Mouse (Mus musculus): Measurements from ENCODE around the gene Hmgb1.

Hmgb1 gene

GRCm38 (mm10) chr5:149203796-149204375 lies 19.6 kb upstream of the Hmgb1 start:
- TF ChIP-seq POU5F1 (IDR thresholded peaks at IDR 0.05; ENCODE audit: borderline replicate concordance, low read length) = no peak; the same call in 1 of the 2 replicates
- TF ChIP-seq NANOG (IDR thresholded peaks at IDR 0.05; ENCODE audit: borderline replicate concordance, low read length) = peak; percentile 96
- Histone ChIP-seq H3K36me3 (ENCODE audit: insufficient read depth, low read length) (peaks cover 95% of the 10 kb centered on the region), H3K27me3 (ENCODE audit: insufficient read depth, low read length) (no peaks in the 10 kb centered on the region), H3K4me1 (replicated peaks; ENCODE audit: low read depth, low read length) (peaks cover 71% of the 10 kb centered on the region), H3K4me3 (replicated peaks; ENCODE audit: low read length) (0 out of 2 replicates have a peak overlapping the region, but pooled peaks have one; percentile 3), H3K9me3 (ENCODE audit: low read length) (no peaks in the 10 kb centered on the region)

- peaks cover 95% of the 10 kb centered on the region for H3K36me3 ChIP-seq (ENCODE audit: insufficient read depth, low read length)
- TF ChIP-seq CTCF (conservative IDR thresholded peaks at IDR 0.05; ENCODE audit: low read length) = no peak
- TF ChIP-seq POU5F1 (IDR thresholded peaks at IDR 0.05; ENCODE audit: borderline replicate concordance, low read length) = no peak
- TF ChIP-seq NANOG (IDR thresholded peaks at IDR 0.05; ENCODE audit: borderline replicate concordance, low read length) = no peak
- no peaks in the 10 kb centered on the region for H3K9me3 ChIP-seq (ENCODE audit: low read length)
- H3K27me3 ChIP-seq (ENCODE audit: insufficient read depth, low read length) = no peaks in the 10 kb centered on the region
- H3K4me1 ChIP-seq (replicated peaks; ENCODE audit: low read depth, low read length) = peaks cover 74% of the 10 kb centered on the region
- H3K4me3 ChIP-seq (replicated peaks; ENCODE audit: low read length) = peak overlapping the region; percentile 21; the same call in 1 of the 2 replicates
These were observed 18.7 kb upstream of the Hmgb1 start for GRCm38 (mm10) chr5:149202941-149203340.

GRCm38 (mm10) chr5:149198782-149199181 lies 14.5 kb upstream of the Hmgb1 start:
- 0 out of 2 replicates have a peak, but pooled peaks have one; percentile 2 for TF ChIP-seq CTCF (conservative IDR thresholded peaks at IDR 0.05; ENCODE audit: low read length)
- TF ChIP-seq POU5F1 (IDR thresholded peaks at IDR 0.05; ENCODE audit: borderline replicate concordance, low read length) = no peak
- no peak for TF ChIP-seq NANOG (IDR thresholded peaks at IDR 0.05; ENCODE audit: borderline replicate concordance, low read length)
- H3K27me3 ChIP-seq (ENCODE audit: insufficient read depth, low read length) = no peaks in the 10 kb centered on the region

GRCm38 (mm10) chr5:149196611-149197010 lies 12.3 kb upstream of the Hmgb1 start:
- Histone ChIP-seq H3K9me3 (ENCODE audit: low read length) (no peaks in the 10 kb centered on the region), H3K36me3 (ENCODE audit: insufficient read depth, low read length) (peaks cover 96% of the 10 kb centered on the region), H3K4me3 (replicated peaks; ENCODE audit: low read length) (no peak overlapping the region), H3K27me3 (ENCODE audit: insufficient read depth, low read length) (no peaks in the 10 kb centered on the region), H3K4me1 (replicated peaks; ENCODE audit: low read depth, low read length) (peaks cover 58% of the 10 kb centered on the region)
- no peak for TF ChIP-seq NANOG (IDR thresholded peaks at IDR 0.05; ENCODE audit: borderline replicate concordance, low read length)
- TF ChIP-seq CTCF (conservative IDR thresholded peaks at IDR 0.05; ENCODE audit: low read length) = no peak
- no peak for TF ChIP-seq POU5F1 (IDR thresholded peaks at IDR 0.05; ENCODE audit: borderline replicate concordance, low read length)

More at GRCm38 (mm10) chr5:149198782-149199181, 14.5 kb upstream of the Hmgb1 start:
- Histone ChIP-seq H3K36me3 (ENCODE audit: insufficient read depth, low read length) (peaks cover 97% of the 10 kb centered on the region), H3K9me3 (ENCODE audit: low read length) (no peaks in the 10 kb centered on the region), H3K4me3 (replicated peaks; ENCODE audit: low read length) (no peak overlapping the region), H3K4me1 (replicated peaks; ENCODE audit: low read depth, low read length) (peaks cover 79% of the 10 kb centered on the region)

- no peaks in the 10 kb centered on the region for H3K27me3 ChIP-seq (ENCODE audit: insufficient read depth, low read length)
- H3K4me3 ChIP-seq (replicated peaks; ENCODE audit: low read length) = no peak overlapping the region
- TF ChIP-seq POU5F1 (IDR thresholded peaks at IDR 0.05; ENCODE audit: borderline replicate concordance, low read length) (no peak), CTCF (conservative IDR thresholded peaks at IDR 0.05; ENCODE audit: low read length) (no peak), NANOG (IDR thresholded peaks at IDR 0.05; ENCODE audit: borderline replicate concordance, low read length) (no peak)
- no peaks in the 10 kb centered on the region for H3K9me3 ChIP-seq (ENCODE audit: low read length)
- H3K4me1 ChIP-seq (replicated peaks; ENCODE audit: low read depth, low read length) = peaks cover 45% of the 10 kb centered on the region
- H3K36me3 ChIP-seq (ENCODE audit: insufficient read depth, low read length) = peaks cover 92% of the 10 kb centered on the region
These were observed 5.9 kb upstream of the Hmgb1 start for GRCm38 (mm10) chr5:149190160-149190559.

GRCm38 (mm10) chr5:149185806-149186205 lies 1.5 kb upstream of the Hmgb1 start:
- Histone ChIP-seq H3K4me3 (replicated peaks; ENCODE audit: low read length) (peak overlapping the region; percentile 97), H3K27me3 (ENCODE audit: insufficient read depth, low read length) (no peaks in the 10 kb centered on the region), H3K4me1 (replicated peaks; ENCODE audit: low read depth, low read length) (peaks cover 47% of the 10 kb centered on the region), H3K9me3 (ENCODE audit: low read length) (no peaks in the 10 kb centered on the region), H3K36me3 (ENCODE audit: insufficient read depth, low read length) (peaks cover 53% of the 10 kb centered on the region)
- TF ChIP-seq NANOG (IDR thresholded peaks at IDR 0.05; ENCODE audit: borderline replicate concordance, low read length) (no peak), CTCF (conservative IDR thresholded peaks at IDR 0.05; ENCODE audit: low read length) (no peak)

- Histone ChIP-seq H3K36me3 (ENCODE audit: insufficient read depth, low read length) (peaks cover 44% of the 10 kb centered on the region), H3K4me1 (replicated peaks; ENCODE audit: low read depth, low read length) (peaks cover 55% of the 10 kb centered on the region), H3K9me3 (ENCODE audit: low read length) (no peaks in the 10 kb centered on the region), H3K4me3 (replicated peaks; ENCODE audit: low read length) (peak overlapping the region; percentile 97), H3K27me3 (ENCODE audit: insufficient read depth, low read length) (no peaks in the 10 kb centered on the region)
- TF ChIP-seq CTCF (conservative IDR thresholded peaks at IDR 0.05; ENCODE audit: low read length) (no peak), POU5F1 (IDR thresholded peaks at IDR 0.05; ENCODE audit: borderline replicate concordance, low read length) (no peak), NANOG (IDR thresholded peaks at IDR 0.05; ENCODE audit: borderline replicate concordance, low read length) (no peak)
These were observed 526 bp upstream of the Hmgb1 start for GRCm38 (mm10) chr5:149184844-149185186.

- H3K4me1 ChIP-seq (replicated peaks; ENCODE audit: low read depth, low read length) = peaks cover 56% of the 10 kb centered on the region
- peak overlapping the region; percentile 91 for H3K4me3 ChIP-seq (replicated peaks; ENCODE audit: low read length)
- H3K27me3 ChIP-seq (ENCODE audit: insufficient read depth, low read length) = no peaks in the 10 kb centered on the region
- TF ChIP-seq POU5F1 (IDR thresholded peaks at IDR 0.05; ENCODE audit: borderline replicate concordance, low read length) = no peak
- TF ChIP-seq CTCF (conservative IDR thresholded peaks at IDR 0.05; ENCODE audit: low read length) = no peak
- TF ChIP-seq NANOG (IDR thresholded peaks at IDR 0.05; ENCODE audit: borderline replicate concordance, low read length) = no peak
- no peaks in the 10 kb centered on the region for H3K9me3 ChIP-seq (ENCODE audit: low read length)
- H3K36me3 ChIP-seq (ENCODE audit: insufficient read depth, low read length) = peaks cover 33% of the 10 kb centered on the region
These were observed 577 bp downstream of the Hmgb1 start for GRCm38 (mm10) chr5:149183721-149184103.

- no peak for TF ChIP-seq CTCF (conservative IDR thresholded peaks at IDR 0.05; ENCODE audit: low read length)
- no peak for TF ChIP-seq POU5F1 (IDR thresholded peaks at IDR 0.05; ENCODE audit: borderline replicate concordance, low read length)
- no peak for TF ChIP-seq NANOG (IDR thresholded peaks at IDR 0.05; ENCODE audit: borderline replicate concordance, low read length)
- H3K9me3 ChIP-seq (ENCODE audit: low read length) = no peaks in the 10 kb centered on the region
These were observed 1.2 kb downstream of the Hmgb1 start for GRCm38 (mm10) chr5:149183122-149183521.

More at GRCm38 (mm10) chr5:149183122-149183521, 1.2 kb downstream of the Hmgb1 start:
- peaks cover 27% of the 10 kb centered on the region for H3K36me3 ChIP-seq (ENCODE audit: insufficient read depth, low read length)
- H3K4me3 ChIP-seq (replicated peaks; ENCODE audit: low read length) = peak overlapping the region; percentile 91
- peaks cover 56% of the 10 kb centered on the region for H3K4me1 ChIP-seq (replicated peaks; ENCODE audit: low read depth, low read length)
- H3K27me3 ChIP-seq (ENCODE audit: insufficient read depth, low read length) = no peaks in the 10 kb centered on the region
